Mouse (Mus musculus): ENCODE results near the gene Fpr3. TPM values are rescaled to one million over a fixed set of nuclear protein-coding genes. Genes with fewer than 3 reads are reported as not detected.
"Not testable (repeated sequence)": the region's sequence is repeated elsewhere in the genome, so short reads cannot be mapped to it uniquely, and the experiment has no call there.

The Fpr3 gene
- polyA plus RNA-seq, 1 experiment from 2014 or later: not detected

DNA sequence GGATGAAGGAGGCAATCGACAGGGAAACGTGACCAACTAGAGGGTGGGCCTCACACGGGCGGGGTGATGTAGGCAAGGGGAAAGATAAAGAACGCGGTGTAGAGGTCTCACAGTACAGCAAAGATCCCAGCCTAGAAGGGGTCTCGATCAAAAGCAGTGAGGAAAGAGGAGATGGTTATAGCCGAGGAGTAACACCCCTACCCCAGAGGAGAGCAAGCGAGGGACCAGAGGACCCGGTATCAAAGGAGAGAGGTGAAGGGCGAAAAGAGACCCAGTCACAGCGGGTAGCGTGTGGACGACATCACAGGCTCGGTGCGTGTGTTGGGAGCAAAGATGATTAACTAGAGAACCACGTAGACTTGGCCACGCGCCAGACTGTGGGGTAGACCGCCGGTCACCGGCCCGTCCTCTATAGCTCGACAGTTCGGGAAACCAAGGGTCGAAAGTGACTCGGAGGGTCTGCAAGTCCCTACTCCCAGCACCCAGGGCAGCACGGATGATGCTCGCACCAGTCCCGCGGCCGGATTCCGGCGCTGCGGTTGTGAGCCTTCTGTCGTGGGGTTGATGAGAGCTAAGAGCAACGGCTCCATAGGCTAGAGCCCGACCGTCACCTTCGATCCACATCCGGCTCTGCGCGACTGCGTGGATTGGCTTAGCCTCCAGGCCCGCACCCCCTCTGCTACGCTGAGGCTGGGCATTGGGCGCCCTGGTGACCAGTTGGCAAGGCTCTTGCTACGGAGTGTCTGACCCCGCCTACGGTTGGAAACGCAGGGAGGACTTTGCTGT is 22.2 kb downstream of the Fpr3 start:
- H3K27me3 ChIP-seq (ENCODE audit: control insufficient read depth, insufficient read depth, low read length): no peaks in the 10 kb centered on the region
- DNase-seq (ENCODE audit: low spot score) (peak; percentile 86), ATAC-seq (replicated peaks; ENCODE audit: low FRiP score) (peak; percentile 97)
- H3K9me3 ChIP-seq (ENCODE audit: control insufficient read depth, low read length): no peaks in the 10 kb centered on the region
- H3K27ac ChIP-seq (ENCODE audit: low read depth, low read length): no peak overlapping the region
- no peaks in the 10 kb centered on the region for H3K36me3 ChIP-seq (ENCODE audit: control insufficient read depth, insufficient read depth, low read length)
- peak overlapping the region; percentile 55 for H3K9ac ChIP-seq (ENCODE audit: low read length)
- 19% methylated on average over 51 of the region's 51 CpGs for WGBS
- no peaks in the 10 kb centered on the region for H3K4me1 ChIP-seq (replicated peaks; ENCODE audit: control insufficient read depth, insufficient read depth, low read length)
- peak overlapping the region; percentile 36 for H3K4me3 ChIP-seq (ENCODE audit: low read depth, low read length)
- H3K4me2 ChIP-seq (ENCODE audit: low read depth, low read length, severe bottlenecking): peak overlapping the region; percentile 63

- H3K4me1 ChIP-seq (replicated peaks; ENCODE audit: control insufficient read depth, insufficient read depth, low read length); ATAC-seq (replicated peaks; ENCODE audit: low FRiP score); H3K9me3 ChIP-seq (ENCODE audit: control insufficient read depth, low read length); H3K27me3 ChIP-seq (ENCODE audit: control insufficient read depth, insufficient read depth, low read length); H3K4me3 ChIP-seq (ENCODE audit: low read depth, low read length); H3K27ac ChIP-seq (ENCODE audit: low read depth, low read length); H3K9ac ChIP-seq (ENCODE audit: low read length); H3K4me2 ChIP-seq (ENCODE audit: low read depth, low read length, severe bottlenecking); H3K36me3 ChIP-seq (ENCODE audit: control insufficient read depth, insufficient read depth, low read length); DNase-seq (ENCODE audit: low spot score): not testable (repeated sequence)
- 92% methylated on average over 8 of the region's 8 CpGs for WGBS
Observed at GRCm38 (mm10) chr17:17912618-17913017, 25.0 kb downstream of the Fpr3 start.

- Histone ChIP-seq H3K4me1 (replicated peaks; ENCODE audit: control insufficient read depth, insufficient read depth, low read length) (no peaks in the 10 kb centered on the region), H3K4me2 (ENCODE audit: low read depth, low read length, severe bottlenecking) (no peak overlapping the region), H3K9ac (ENCODE audit: low read length) (no peak overlapping the region), H3K9me3 (ENCODE audit: control insufficient read depth, low read length) (no peaks in the 10 kb centered on the region), H3K27me3 (ENCODE audit: control insufficient read depth, insufficient read depth, low read length) (no peaks in the 10 kb centered on the region), H3K4me3 (ENCODE audit: low read depth, low read length) (no peak overlapping the region), H3K27ac (ENCODE audit: low read depth, low read length) (no peak overlapping the region), H3K36me3 (ENCODE audit: control insufficient read depth, insufficient read depth, low read length) (no peaks in the 10 kb centered on the region)
- WGBS: 91% methylated on average over 1 of the region's 1 CpGs
- no peak for ATAC-seq (replicated peaks; ENCODE audit: low FRiP score)
- no peak for DNase-seq (ENCODE audit: low spot score)
Observed at GRCm38 (mm10) chr17:17917376-17917775, 29.7 kb downstream of the Fpr3 start.

GRCm38 (mm10) chr17:17917782-17918181 is 30.1 kb downstream of the Fpr3 start:
- no peak overlapping the region for H3K4me2 ChIP-seq (ENCODE audit: low read depth, low read length, severe bottlenecking)
- H3K9ac ChIP-seq (ENCODE audit: low read length): no peak overlapping the region
- no peaks in the 10 kb centered on the region for H3K27me3 ChIP-seq (ENCODE audit: control insufficient read depth, insufficient read depth, low read length)
- H3K27ac ChIP-seq (ENCODE audit: low read depth, low read length): no peak overlapping the region
- H3K36me3 ChIP-seq (ENCODE audit: control insufficient read depth, insufficient read depth, low read length): no peaks in the 10 kb centered on the region
- no peaks in the 10 kb centered on the region for H3K9me3 ChIP-seq (ENCODE audit: control insufficient read depth, low read length)
- no peaks in the 10 kb centered on the region for H3K4me1 ChIP-seq (replicated peaks; ENCODE audit: control insufficient read depth, insufficient read depth, low read length)
- H3K4me3 ChIP-seq (ENCODE audit: low read depth, low read length): no peak overlapping the region
- DNase-seq (ENCODE audit: low spot score) (no peak), ATAC-seq (replicated peaks; ENCODE audit: low FRiP score) (no peak)

DNA sequence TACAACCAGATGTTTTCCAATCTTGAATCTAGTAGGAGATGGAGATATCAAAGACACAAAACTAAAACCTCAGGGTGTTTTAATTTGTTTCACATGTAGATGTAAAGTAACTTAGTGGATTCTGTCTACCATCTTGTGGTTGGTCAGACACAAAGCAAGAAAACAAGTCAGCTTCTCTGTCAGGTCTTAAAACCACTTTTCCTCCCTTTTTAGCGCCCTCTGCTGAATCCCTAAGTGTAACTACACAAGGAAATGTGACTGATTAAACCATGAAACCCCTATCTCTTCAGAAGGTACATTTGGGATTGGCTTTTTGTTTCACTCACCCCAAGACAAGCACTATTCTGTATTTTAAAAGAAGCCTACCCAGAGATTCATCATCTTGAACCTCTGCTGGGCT is 85.8 kb downstream of the Fpr3 start:
- no peak overlapping the region for H3K27ac ChIP-seq (ENCODE audit: low read depth, low read length)
- H3K4me2 ChIP-seq (ENCODE audit: low read depth, low read length, severe bottlenecking): no peak overlapping the region
- H3K9ac ChIP-seq (ENCODE audit: low read length): no peak overlapping the region
- no peaks in the 10 kb centered on the region for H3K9me3 ChIP-seq (ENCODE audit: control insufficient read depth, low read length)
- no peaks in the 10 kb centered on the region for H3K27me3 ChIP-seq (ENCODE audit: control insufficient read depth, insufficient read depth, low read length)
- no peaks in the 10 kb centered on the region for H3K36me3 ChIP-seq (ENCODE audit: control insufficient read depth, insufficient read depth, low read length)
- H3K4me1 ChIP-seq (replicated peaks; ENCODE audit: control insufficient read depth, insufficient read depth, low read length): no peaks in the 10 kb centered on the region
- DNase-seq (ENCODE audit: low spot score) (no peak), ATAC-seq (replicated peaks; ENCODE audit: low FRiP score) (no peak)
- H3K4me3 ChIP-seq (ENCODE audit: low read depth, low read length): no peak overlapping the region
- 24% methylated on average over 1 of the region's 1 CpGs for WGBS

- not testable (repeated sequence) for ATAC-seq (replicated peaks; ENCODE audit: low FRiP score); H3K27me3 ChIP-seq (ENCODE audit: control insufficient read depth, insufficient read depth, low read length); H3K9me3 ChIP-seq (ENCODE audit: control insufficient read depth, low read length); DNase-seq (ENCODE audit: low spot score); H3K4me1 ChIP-seq (replicated peaks; ENCODE audit: control insufficient read depth, insufficient read depth, low read length); H3K4me2 ChIP-seq (ENCODE audit: low read depth, low read length, severe bottlenecking); H3K36me3 ChIP-seq (ENCODE audit: control insufficient read depth, insufficient read depth, low read length); H3K27ac ChIP-seq (ENCODE audit: low read depth, low read length); H3K9ac ChIP-seq (ENCODE audit: low read length); H3K4me3 ChIP-seq (ENCODE audit: low read depth, low read length)
- 71% methylated on average over 2 of the region's 2 CpGs for WGBS
Observed at GRCm38 (mm10) chr17:17981232-17981631, 93.6 kb downstream of the Fpr3 start.

DNA sequence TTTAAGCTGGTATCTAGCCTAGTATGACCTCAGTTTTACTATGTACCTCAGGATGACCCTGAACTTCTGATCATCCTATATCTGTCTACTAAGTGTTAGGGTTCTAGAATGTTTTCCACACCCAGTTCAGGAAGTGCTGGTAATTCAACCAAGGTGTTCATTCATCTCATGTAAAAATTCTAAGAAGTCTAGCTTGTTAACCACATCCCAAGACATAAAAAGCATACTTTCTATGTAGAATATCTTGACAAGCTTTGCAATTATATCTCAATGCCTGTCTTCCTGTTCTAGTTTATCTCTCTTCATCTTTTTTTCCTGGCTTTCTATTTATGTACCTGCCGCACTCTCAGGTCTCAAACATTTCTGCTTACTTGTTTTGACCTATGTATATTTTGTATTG is 117.1 kb downstream of the Fpr3 start:
- no peak for DNase-seq (ENCODE audit: low spot score)
- no peak overlapping the region for H3K4me3 ChIP-seq (ENCODE audit: low read depth, low read length)
- no peak overlapping the region for H3K4me2 ChIP-seq (ENCODE audit: low read depth, low read length, severe bottlenecking)
- no peaks in the 10 kb centered on the region for H3K36me3 ChIP-seq (ENCODE audit: control insufficient read depth, insufficient read depth, low read length)
- no peaks in the 10 kb centered on the region; the same call in 1 of the 2 replicates for H3K9me3 ChIP-seq (ENCODE audit: control insufficient read depth, low read length)
- ATAC-seq (replicated peaks; ENCODE audit: low FRiP score): no peak
- H3K4me1 ChIP-seq (replicated peaks; ENCODE audit: control insufficient read depth, insufficient read depth, low read length): no peaks in the 10 kb centered on the region
- no peaks in the 10 kb centered on the region for H3K27me3 ChIP-seq (ENCODE audit: control insufficient read depth, insufficient read depth, low read length)
- no peak overlapping the region for H3K9ac ChIP-seq (ENCODE audit: low read length)
- no peak overlapping the region for H3K27ac ChIP-seq (ENCODE audit: low read depth, low read length)
- 90% methylated on average over 1 of the region's 1 CpGs for WGBS

Other genes with a start within 250 kb of the Fpr3 start
- not detected in 2 replicates for gene Vmn2r90, start 184.1 kb upstream of the Fpr3 start, polyA plus RNA-seq (2014; fragmentation: Nextera tagmentation; extraction: Ambion mirVana)
- 38.3 and 43.0 TPM in 2 replicates for gene Spaca6, start 60.7 kb upstream of the Fpr3 start, polyA plus RNA-seq (2014; fragmentation: Nextera tagmentation; extraction: Ambion mirVana)
- gene Has1, start 32.6 kb upstream of the Fpr3 start, polyA plus RNA-seq (2014; fragmentation: Nextera tagmentation; extraction: Ambion mirVana): 1.3 and 1.5 TPM in 2 replicates
- gene Fpr1, start 3.9 kb upstream of the Fpr3 start, polyA plus RNA-seq (2014; fragmentation: Nextera tagmentation; extraction: Ambion mirVana): 0.20 TPM in 1 of 2 replicates, not detected in the other
- gene Fpr2, start within 50 bp of the Fpr3 start, polyA plus RNA-seq (2014; fragmentation: Nextera tagmentation; extraction: Ambion mirVana): not detected in 2 replicates
- not detected in 2 replicates for gene Fpr-rs4, start 133.9 kb downstream of the Fpr3 start, polyA plus RNA-seq (2014; fragmentation: Nextera tagmentation; extraction: Ambion mirVana)
- not detected in 2 replicates for gene Vmn2r124, start 161.6 kb downstream of the Fpr3 start, polyA plus RNA-seq (2014; fragmentation: Nextera tagmentation; extraction: Ambion mirVana)
- gene Vmn2r91, start 197.2 kb downstream of the Fpr3 start, polyA plus RNA-seq (2014; fragmentation: Nextera tagmentation; extraction: Ambion mirVana): not detected in 2 replicates

Measured in forebrain, embryonic 11.5 days (tissue).